Mouse (Mus musculus): ENCODE results near the gene Gm4070.
"Not testable (repeated sequence)": the region's sequence is repeated elsewhere in the genome, so short reads cannot be mapped to it uniquely, and the experiment has no call there.

- TF ChIP-seq CTCF, POLR2A (IDR thresholded peaks at IDR 0.05; ENCODE audit: insufficient read depth, low read depth, low read length): not testable (repeated sequence)
These were observed 97.8 kb downstream of the Gm4070 start for GRCm38 (mm10) chr7:105855718-105856560.
